Mouse (Mus musculus) lung, postnatal 0 days (tissue): ENCODE data around the gene Gdpd5. TPM values are rescaled to one million over a fixed set of nuclear protein-coding genes. Genes with fewer than 3 reads are reported as not detected.

Experiments used
- ATAC-seq: fragments of 200-750 bp; cut with Nextera tagmentation; 2 replicates; pipeline ENCODE4 v1.8.0; 2017; ENCODE audit warnings: moderate library complexity
- DNase-seq: peaks from one replicate; pipeline ENCODE4 v3.0.0-alpha.2; 2016; ENCODE audit warnings: low spot score
- H3K27ac ChIP-seq: fragments of 300-500 bp; sonication (generic); 2 replicates; pipeline ENCODE4 v1.5.1; 2014; ENCODE audit warnings: antibody characterized with exemption, mild to moderate bottlenecking, low read length, mixed read lengths
- H3K27me3 ChIP-seq: fragments of 300-500 bp; sonication (generic); replicated peaks from 2 replicates; pipeline ENCODE4 v1.6.1; 2014; ENCODE audit warnings: low read length, mixed read lengths; ENCODE audit not compliant: insufficient read depth
- H3K36me3 ChIP-seq: fragments of 300-500 bp; sonication (generic); 2 replicates; pipeline ENCODE4 v1.6.1; 2014; ENCODE audit warnings: low read length, mixed read lengths; ENCODE audit not compliant: insufficient read depth
- H3K4me1 ChIP-seq: fragments of 300-500 bp; sonication (generic); 2 replicates; pipeline ENCODE4 v1.6.1; 2014; ENCODE audit warnings: antibody characterized with exemption, low read depth, low read length, mixed read lengths; ENCODE audit not compliant: insufficient read depth
- H3K4me2 ChIP-seq: fragments of 300-500 bp; sonication (generic); replicated peaks from 2 replicates; pipeline ENCODE4 v1.6.1; 2014; ENCODE audit warnings: low read depth, mild to moderate bottlenecking, low read length, moderate library complexity, mixed read lengths
- H3K4me3 ChIP-seq: fragments of 300-500 bp; sonication (generic); 2 replicates; pipeline ENCODE4 v1.5.1; 2014; ENCODE audit warnings: low read depth, low read length
- H3K9ac ChIP-seq: fragments of 300-500 bp; sonication (generic); replicated peaks from 2 replicates; pipeline ENCODE4 v1.6.1; 2014; ENCODE audit warnings: low read depth, mild to moderate bottlenecking
- H3K9me3 ChIP-seq: fragments of 300-500 bp; sonication (generic); 2 replicates; pipeline ENCODE4 v1.6.1; 2016; ENCODE audit warnings: low read length, mixed read lengths
- CTCF ChIP-seq: IDR thresholded peaks from 2 replicates; pipeline ENCODE4 v1.5.1; 2016; ENCODE audit warnings: antibody characterized with exemption, mild to moderate bottlenecking
- EP300 ChIP-seq: IDR thresholded peaks from 2 replicates; pipeline ENCODE4 v1.6.1; 2016; ENCODE audit warnings: antibody characterized with exemption, mild to moderate bottlenecking, control low read depth
- WGBS: fragments of 180-500 bp; shearing (Covaris S2); extraction: QIAGEN DNeasy Blood & Tissue Kit; methylation state at CpG from one replicate; pipeline ENCODE4 v1.1.7; 2014; 5-methylcytosine and 5-hydroxymethylcytosine counted together
- polyA plus RNA-seq: library from polyadenylated mRNA; unstranded; fragments of >200 nt; fragmentation: Nextera tagmentation; extraction: Ambion mirVana; gene quantifications from 2 replicates; pipeline ENCODE4 v1.2.1, GENCODE M21; 2015

Gene Gdpd5
- polyA plus RNA-seq, 1 experiment from 2014 or later: 18.7 TPM

- peak; percentile 99 for DNase-seq
- H3K27me3 ChIP-seq: no peaks in the 10 kb centered on the region
- WGBS: 1% methylated on average over 44 of the region's 45 CpGs
- peaks cover 34% of the 10 kb centered on the region for H3K36me3 ChIP-seq
- H3K4me3 ChIP-seq: peak within 1 kb of the TSS; percentile 66
- peak within 1 kb of the TSS; percentile 94 for H3K9ac ChIP-seq
- H3K27ac ChIP-seq: peak within 1 kb of the TSS; percentile 88
- H3K9me3 ChIP-seq: no peaks in the 10 kb centered on the region
- peak; percentile 99 for ATAC-seq
- peaks cover 11% of the 10 kb centered on the region for H3K4me1 ChIP-seq
- no peak; the same call in 1 of the 2 replicates for TF ChIP-seq CTCF
- TF ChIP-seq EP300: peak; percentile 82
- H3K4me2 ChIP-seq: peak within 1 kb of the TSS; percentile 88
Observed at GRCm38 (mm10) chr7:99483271-99483923, 102.2 kb downstream of the Gdpd5 start, which contains the start of gene Rps3. TSS of gene Rps3 (minus strand) at chr7:99483738.

DNA sequence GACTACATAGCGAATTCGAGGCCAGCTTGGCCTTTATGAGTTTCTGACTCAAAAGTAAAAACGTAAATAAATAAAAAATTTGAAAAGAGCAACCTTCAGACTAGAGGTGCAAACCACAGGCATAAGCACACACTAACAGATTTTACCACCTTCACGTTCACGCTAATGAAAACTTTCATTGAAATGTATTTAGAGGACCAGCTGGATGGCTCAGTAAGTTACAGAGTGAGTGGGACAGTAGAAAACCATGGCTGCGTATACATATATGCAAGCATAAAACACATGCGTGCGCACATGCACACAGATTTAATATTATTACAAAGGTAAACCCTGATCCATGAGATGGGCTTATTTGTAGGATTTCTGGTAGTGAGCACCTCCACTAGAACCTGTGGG, 102.7 kb downstream of the Gdpd5 start:
- 44% methylated on average over 8 of the region's 8 CpGs for WGBS
- ATAC-seq: 0 out of 2 replicates have a peak, but pooled peaks have one; percentile 0
- H3K27ac ChIP-seq: 0 out of 2 replicates have a peak overlapping the region, but pooled peaks have one; percentile 16
- H3K9me3 ChIP-seq: no peaks in the 10 kb centered on the region
- H3K4me2 ChIP-seq: peak overlapping the region; percentile 35
- H3K36me3 ChIP-seq: peaks cover 29% of the 10 kb centered on the region
- TF ChIP-seq CTCF: no peak
- no peak for TF ChIP-seq EP300
- no peak for DNase-seq
- peaks cover 11% of the 10 kb centered on the region for H3K4me1 ChIP-seq
- no peak overlapping the region for H3K9ac ChIP-seq
- H3K27me3 ChIP-seq: no peaks in the 10 kb centered on the region
- no peak overlapping the region; the same call in 1 of the 2 replicates for H3K4me3 ChIP-seq

GRCm38 (mm10) chr7:99484679-99485078, 103.5 kb downstream of the Gdpd5 start:
- DNase-seq (no peak), ATAC-seq (no peak)
- no peaks in the 10 kb centered on the region for H3K27me3 ChIP-seq
- TF ChIP-seq CTCF: no peak
- no peak for TF ChIP-seq EP300
- H3K4me2 ChIP-seq: no peak overlapping the region
- no peak overlapping the region for H3K9ac ChIP-seq
- no peaks in the 10 kb centered on the region for H3K9me3 ChIP-seq
- H3K27ac ChIP-seq: no peak overlapping the region
- no peak overlapping the region for H3K4me3 ChIP-seq
- H3K36me3 ChIP-seq: peaks cover 22% of the 10 kb centered on the region
- peaks cover 11% of the 10 kb centered on the region for H3K4me1 ChIP-seq
- 76% methylated on average over 1 of the region's 1 CpGs for WGBS

GRCm38 (mm10) chr7:99489708-99490107, 108.5 kb downstream of the Gdpd5 start:
- H3K36me3 ChIP-seq: no peaks in the 10 kb centered on the region
- no peaks in the 10 kb centered on the region for H3K4me1 ChIP-seq
- H3K27ac ChIP-seq: no peak overlapping the region
- 62% methylated on average over 5 of the region's 5 CpGs for WGBS
- ATAC-seq: no peak
- H3K9me3 ChIP-seq: no peaks in the 10 kb centered on the region
- no peak overlapping the region for H3K4me3 ChIP-seq
- H3K27me3 ChIP-seq: no peaks in the 10 kb centered on the region
- H3K4me2 ChIP-seq: no peak overlapping the region
- H3K9ac ChIP-seq: no peak overlapping the region
- no peak for DNase-seq
- TF ChIP-seq CTCF: no peak
- TF ChIP-seq EP300: no peak

DNA sequence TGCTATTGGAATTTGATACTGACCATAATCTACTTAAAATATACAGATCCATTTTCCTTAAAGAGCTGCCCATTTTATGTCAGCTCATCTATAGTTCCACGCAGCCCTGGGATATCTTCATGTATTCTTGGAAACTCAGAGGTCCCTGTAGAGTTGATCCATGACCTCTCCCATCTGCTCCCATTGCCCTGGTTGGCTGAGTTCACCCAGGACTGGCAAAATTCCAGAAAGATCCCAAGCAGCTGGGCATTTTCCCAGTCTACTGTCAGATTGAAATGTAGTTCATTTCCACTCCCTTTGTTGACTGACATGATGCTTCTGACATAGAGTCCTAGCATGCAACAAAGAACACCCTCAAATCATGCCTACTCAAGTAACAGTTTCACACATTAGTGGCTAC, 117.9 kb downstream of the Gdpd5 start:
- no peaks in the 10 kb centered on the region for H3K27me3 ChIP-seq
- H3K36me3 ChIP-seq: no peaks in the 10 kb centered on the region
- H3K9ac ChIP-seq: no peak overlapping the region
- WGBS: 44% methylated on average over 1 of the region's 1 CpGs
- no peaks in the 10 kb centered on the region for H3K4me1 ChIP-seq
- no peak overlapping the region for H3K27ac ChIP-seq
- peak; percentile 52 for TF ChIP-seq EP300
- TF ChIP-seq CTCF: no peak
- ATAC-seq (peak; percentile 50), DNase-seq (peak; percentile 60)
- H3K9me3 ChIP-seq: no peaks in the 10 kb centered on the region
- H3K4me2 ChIP-seq: no peak overlapping the region
- H3K4me3 ChIP-seq: no peak overlapping the region

DNA sequence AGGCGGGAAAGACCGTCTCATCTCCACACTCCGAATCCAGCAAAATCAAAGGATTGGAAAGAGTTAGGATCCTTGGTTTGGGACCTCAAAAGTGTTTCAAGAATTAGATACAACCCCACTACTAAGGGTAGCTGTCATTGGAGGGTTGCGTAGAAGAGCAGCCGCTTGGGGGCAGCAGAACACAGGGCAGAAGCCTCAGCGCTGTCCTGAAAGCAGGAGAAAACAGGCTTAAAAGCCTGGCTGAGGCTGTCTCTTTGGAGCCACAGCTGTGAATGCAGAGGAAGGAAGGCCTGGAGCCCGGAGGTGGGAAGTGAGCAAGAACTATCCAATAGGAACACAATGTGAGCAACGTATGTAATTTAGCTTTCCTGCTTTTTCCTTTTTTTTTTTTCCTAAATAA, 119.0 kb downstream of the Gdpd5 start:
- ATAC-seq (peak; percentile 93), DNase-seq (peak; percentile 94)
- H3K27ac ChIP-seq: no peak overlapping the region
- TF ChIP-seq CTCF (peak; percentile 98), EP300 (no peak)
- H3K9me3 ChIP-seq: no peaks in the 10 kb centered on the region
- H3K4me3 ChIP-seq: no peak overlapping the region
- H3K36me3 ChIP-seq: no peaks in the 10 kb centered on the region
- H3K9ac ChIP-seq: no peak overlapping the region
- WGBS: 3% methylated on average over 8 of the region's 8 CpGs
- H3K4me1 ChIP-seq: no peaks in the 10 kb centered on the region
- no peak overlapping the region for H3K4me2 ChIP-seq
- no peaks in the 10 kb centered on the region for H3K27me3 ChIP-seq
